Mouse (Mus musculus): ENCODE results near the gene Espn.

Espn gene

DNA sequence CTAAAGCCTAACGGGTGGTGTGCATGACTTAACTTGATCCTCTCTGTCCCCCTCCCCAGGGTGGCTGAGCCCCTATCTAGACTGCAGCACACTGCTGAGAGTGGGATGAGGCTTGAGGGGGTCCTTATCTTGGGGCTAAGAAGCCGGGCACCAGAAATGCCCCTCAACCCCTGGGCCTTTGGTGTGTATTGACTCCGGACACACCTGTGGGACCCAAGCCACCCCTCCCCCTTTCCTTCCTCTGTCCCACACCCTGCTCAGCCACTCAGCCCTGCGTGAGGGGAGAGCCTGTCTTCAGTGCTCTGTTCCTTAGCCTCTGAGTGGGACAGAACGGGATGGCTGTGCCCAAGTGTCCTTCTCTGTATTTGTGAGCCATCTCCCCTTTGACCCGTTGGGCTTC lies 55.2 kb downstream of the Espn start:
- no peak for DNase-seq (ENCODE audit: low spot score)

DNA sequence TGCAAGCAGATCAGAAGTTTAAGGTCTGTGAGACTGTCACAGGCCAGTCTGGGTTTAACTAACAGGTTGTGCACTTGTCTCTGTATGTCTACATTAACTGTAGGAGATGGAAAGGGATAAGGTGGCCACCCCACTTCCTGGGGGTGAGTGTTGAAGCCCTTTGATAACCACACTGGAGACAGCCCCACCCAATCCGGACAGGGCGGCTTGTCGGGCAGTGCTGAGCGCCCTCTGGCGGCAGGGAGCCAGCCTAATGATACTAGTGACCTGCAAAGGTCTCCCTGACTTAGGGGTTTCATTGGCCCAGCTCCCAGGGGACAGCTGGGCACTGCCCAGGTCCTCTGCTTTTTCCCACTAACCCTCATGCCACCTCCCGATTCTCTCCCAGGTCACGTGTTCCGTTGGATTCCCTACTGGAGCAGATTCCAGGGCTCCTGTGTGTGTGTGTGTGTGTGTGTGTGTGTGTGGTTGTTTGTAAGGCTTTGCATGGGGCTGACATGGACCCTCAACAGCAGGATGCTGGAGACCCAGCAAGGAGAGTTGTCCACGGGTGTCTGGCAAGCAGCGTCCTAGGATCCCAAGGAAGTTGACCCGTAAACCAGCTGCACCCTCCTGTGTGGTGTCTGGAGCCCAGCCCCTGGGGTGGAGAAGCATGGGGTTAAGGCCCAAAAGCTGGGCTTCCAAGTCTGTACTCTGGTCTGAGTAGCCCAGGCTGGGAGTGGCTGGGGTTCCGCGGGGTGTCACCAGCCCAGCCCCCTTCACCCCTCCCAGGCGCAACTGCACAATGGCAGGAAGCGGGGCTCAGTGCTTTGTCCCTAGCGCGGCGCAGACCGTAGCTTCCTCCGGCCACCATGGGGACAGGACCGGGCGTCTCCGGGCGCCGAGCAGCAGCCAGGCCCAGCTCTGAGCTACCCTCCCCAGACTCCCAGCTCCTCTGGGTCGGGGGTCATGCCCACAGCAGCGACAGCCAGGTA lies 55.9 kb downstream of the Espn start:
- peak; percentile 64 for DNase-seq (ENCODE audit: low spot score)

DNA sequence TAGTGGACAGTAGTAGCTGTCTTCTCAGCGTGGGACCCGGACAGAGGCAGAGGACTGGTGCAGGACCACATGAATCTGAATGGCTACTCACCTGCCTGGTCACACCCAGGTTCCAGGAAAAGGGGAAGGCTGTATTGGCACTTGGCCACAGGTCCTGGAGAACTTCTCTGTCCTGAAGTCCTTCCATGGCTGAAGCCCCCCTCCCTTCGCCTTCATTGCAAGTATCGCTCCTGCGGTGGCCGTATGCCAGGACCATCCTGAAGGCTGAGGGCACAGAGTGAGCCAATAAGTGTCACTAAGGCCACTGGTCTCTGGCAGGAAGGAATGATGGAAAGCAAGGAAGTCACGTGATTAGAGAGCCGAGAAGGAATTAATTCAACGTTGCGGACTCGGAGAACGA lies 57.9 kb downstream of the Espn start:
- DNase-seq (ENCODE audit: low spot score), result no peak

DNA sequence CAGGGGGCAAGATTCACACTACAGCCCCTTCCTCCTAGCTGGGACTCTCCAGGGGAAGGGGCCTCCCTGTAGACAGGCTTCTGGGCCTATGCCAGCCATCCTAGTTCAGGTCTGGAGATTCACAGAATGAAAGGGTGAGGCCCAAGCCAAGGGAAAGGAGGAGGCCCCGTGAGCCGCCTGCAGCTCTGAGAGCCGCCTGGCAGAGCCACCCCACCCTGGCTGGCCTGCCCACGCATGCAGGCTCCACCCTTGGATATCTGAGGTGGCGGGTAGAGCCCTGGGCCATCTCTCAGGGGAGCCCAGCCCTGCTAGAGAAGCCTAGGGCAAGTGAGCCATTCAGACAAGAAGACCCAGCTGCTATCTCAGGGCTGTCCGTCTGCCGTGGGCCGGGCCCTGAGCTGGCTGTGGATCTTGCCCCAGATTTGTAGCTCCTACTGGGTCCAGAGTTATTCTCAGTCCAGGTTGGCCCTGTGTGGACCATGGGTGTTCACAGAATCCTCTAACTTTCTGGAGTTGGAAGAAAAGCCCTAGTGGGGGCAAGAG lies 59.3 kb downstream of the Espn start:
- no peak for DNase-seq (ENCODE audit: low spot score)

DNA sequence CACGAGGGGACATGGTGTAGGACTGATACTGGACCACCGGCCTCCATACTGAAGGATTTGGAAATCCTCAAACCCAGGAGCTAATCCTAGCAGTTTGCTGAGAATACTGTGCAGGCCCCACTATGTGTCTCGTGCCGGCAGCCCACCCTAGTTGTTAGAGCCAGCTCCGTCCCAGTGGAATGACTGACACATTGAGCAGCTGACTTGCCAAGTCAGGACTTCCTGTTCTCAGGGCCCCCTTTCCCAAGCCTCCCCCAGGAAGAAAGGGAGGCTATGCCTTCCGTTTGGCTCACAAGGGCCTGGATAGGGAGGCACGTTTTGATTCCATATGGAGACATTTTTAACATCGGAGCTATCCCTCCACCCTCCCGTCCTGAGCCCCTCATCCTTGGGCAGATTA lies 62.0 kb downstream of the Espn start:
- DNase-seq (ENCODE audit: low spot score), result no peak

DNA sequence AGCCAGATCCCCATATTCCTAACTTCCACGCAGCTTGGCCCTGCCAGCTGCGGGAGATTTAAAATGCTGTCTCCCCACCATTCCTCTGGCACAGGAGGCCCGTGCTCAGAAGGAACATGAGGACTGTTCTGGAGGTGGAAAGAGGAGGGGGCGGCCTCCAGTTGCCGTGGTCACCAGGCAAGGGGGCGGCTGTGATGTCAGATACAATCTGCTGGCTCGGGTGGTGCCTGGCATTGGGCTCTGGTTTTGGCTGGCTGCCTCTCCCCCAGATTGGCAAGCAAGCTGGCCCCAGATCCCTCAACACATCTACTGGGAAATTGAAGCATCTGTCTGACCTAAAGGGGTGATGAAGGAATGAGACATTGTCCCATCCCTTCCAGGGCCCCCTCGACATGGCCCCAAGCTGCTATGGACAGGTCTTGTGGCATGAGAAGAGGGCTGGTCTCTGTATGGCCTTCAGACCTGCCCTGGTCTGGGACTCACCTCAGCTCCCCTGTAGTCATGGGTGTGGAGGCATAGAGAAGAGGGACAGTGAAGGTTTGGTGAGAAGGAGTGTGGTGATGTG lies 63.5 kb downstream of the Espn start:
- no peak for DNase-seq (ENCODE audit: low spot score)

DNA sequence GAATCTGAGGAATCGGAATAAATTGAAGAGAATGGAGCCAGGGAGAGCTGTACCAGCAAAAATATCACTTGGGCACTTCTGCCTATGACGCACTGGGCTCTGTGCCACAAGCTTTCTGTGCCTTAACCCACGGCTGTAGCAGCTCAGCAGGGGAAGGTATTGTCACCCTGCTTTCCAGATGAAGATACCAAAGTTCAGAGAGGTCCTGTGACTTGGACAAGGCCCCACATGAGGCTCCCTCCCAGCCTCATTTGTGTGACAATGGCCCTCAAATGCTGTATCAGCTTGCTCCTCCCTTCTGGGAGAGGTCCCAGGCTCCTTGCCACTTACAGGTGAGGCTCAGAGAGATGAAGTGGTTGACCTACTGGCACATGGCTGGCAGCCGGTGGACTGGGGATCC lies 64.0 kb downstream of the Espn start:
- no peak for DNase-seq (ENCODE audit: low spot score)

DNA sequence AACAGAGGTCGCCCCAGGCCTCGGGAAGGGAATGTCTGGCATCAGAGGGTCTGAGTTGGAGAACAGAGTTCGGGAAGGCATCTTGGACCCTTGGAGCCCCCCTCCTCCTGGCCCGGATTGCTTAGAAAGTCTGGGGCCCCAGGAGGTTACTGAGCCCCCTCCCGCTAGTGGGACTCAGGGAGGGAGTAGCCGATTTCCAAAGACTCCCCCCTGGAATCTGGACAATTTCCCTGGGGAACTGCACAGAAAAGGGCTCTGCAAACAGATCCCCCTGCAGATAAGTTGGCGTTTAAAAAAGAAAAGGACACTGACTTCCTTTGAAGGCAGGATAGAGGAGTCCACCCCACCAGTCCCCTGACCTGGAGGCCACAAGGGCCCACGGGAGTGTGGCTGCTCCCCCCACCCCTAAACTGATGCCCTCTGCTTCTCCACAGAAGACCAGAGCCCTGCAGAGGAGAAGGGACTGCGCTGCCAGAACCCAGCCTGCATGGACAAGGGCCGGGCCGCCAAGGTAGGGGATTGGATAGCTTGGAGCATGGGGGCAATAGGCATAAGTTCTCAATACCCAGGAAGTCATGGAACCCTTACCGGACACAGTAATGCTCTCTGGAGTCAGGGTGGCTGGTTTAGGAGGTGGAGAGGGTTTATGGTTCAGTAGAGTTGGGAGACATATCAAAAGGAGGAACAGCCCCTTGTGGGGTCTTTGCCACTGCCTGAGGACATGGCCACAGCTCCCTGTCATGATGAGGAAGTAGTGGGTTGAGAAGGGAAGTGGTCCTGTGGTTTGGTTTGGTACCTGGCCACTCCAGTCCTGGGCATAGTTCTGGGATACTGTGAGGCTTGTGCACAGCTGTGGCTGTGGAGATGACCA lies 64.7 kb downstream of the Espn start:
- no peak for DNase-seq (ENCODE audit: low spot score)

DNA sequence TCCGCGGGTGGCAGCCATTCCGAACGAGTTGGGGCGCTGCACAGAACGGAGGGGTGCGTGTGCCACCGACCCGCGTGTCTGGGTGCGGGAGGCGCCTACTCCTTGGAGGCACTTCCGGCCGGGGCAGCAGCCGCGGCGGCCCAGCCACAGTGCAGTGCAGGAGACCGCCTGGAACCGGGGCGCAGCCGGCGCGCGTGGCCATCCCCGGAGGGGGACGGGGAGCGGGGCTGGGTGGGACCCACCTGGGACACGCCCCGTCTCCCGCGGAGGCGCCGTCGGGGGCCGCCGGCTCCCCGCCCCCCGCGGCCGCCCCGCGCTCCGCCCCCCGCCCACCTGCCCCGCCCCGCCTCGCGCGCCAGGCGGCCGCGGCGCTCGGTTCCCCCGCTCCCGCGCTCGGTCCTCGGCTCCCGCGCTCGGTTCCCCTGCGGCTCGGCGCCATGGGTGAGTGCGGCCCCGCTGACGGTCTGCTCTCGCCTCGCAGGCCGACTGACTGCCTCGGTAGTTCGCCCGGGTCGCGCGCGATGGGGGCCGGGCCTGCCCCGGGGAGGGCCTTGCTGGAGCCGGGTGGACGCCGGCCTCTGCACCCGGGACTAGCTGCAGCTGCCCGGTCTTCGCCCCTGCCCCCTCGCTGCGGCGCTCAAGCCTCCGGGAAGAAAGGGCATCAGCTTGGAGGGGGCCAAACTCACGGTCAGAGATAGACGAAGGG lies 65.5 kb downstream of the Espn start:
- peak; percentile 76 for DNase-seq (ENCODE audit: low spot score)

DNA sequence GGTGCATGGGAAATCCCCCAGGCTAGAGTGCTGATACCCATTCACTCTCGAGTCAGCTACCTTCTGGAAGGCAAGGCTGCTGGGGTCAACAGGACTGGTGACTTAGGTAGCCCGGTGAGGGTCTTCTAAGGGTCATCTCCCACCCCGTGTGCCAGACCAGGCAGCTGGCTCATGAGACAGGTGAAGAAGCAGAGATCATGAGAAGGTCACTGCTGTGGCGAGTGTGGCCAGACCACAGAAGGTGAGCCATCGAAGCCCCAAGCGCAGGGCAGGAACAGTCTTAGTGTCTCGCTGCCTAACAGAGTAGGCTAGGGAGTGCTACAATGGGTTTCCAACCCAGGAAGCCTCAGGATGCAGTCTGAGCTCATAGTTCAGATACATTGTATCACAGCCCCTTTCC lies 67.6 kb downstream of the Espn start:
- no peak for DNase-seq (ENCODE audit: low spot score)

DNA sequence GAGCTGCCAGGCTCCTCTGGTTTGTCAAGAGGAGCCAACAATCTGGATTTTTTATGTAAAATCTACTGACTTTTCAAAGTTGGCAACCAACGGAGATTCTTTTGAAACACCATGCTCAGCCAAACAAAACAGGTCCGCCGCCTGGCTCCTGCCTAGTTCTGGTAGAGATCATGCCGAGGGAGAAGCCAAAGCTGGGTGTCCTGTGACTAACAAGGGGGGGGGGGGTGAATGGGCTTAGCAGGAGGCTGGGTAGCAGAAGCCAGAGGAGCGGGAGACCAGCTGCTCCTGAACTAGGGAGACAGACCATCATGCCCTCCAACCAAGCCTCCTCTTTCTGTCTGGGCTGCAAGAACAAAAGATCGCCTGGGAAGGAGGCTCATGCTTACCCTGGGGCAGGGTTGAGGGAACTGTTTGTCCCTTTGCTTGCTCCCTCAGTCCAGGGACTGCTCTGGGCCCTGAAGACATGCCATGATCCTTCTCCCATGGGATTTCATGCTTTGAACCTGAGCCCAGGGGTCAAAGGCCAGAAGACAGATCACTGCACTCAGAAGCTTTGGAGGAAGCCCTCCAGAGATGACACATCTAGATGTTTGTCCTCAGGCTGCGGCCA lies 68.5 kb downstream of the Espn start:
- no peak for DNase-seq (ENCODE audit: low spot score)

DNA sequence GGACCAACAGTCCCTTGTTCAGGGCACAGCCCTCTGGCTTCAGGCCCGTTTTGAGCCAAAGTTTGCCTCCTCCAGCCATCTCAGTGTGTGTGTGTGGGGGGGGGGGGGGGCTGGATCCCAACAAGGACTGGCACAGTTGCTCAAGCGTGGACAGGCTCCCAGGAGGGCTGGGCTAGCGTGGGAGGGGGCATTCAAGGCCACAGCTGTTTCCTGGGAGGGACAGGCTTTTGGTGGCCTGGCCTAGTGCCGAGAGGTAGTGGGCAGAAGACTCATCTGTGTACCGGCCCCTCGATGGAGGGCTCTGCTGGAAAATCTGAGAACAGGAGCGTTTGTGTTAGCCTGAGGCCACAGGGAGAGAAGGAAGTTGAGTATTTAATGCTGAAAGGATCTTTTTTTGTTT lies 72.2 kb downstream of the Espn start:
- DNase-seq (ENCODE audit: low spot score), result no peak

DNA sequence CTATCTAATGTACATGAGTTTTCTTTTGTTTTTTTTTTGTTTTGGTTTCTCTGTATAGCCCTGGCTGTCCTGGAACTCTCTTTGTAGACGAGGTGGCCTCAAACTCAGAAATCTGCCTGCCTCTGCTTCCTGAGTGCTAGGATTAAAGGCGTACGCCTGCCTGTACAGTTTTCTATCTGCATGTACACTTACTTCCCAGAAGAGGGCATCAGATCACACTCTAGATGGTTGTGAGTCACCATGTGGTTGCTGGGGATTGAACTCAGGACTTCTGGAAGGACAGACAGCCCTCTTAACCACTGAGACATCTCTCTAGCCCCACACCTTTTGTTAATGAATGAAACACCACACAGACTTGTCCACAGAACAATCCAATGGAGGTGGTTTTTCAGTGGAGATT lies 72.9 kb downstream of the Espn start:
- DNase-seq (ENCODE audit: low spot score), result no peak

DNA sequence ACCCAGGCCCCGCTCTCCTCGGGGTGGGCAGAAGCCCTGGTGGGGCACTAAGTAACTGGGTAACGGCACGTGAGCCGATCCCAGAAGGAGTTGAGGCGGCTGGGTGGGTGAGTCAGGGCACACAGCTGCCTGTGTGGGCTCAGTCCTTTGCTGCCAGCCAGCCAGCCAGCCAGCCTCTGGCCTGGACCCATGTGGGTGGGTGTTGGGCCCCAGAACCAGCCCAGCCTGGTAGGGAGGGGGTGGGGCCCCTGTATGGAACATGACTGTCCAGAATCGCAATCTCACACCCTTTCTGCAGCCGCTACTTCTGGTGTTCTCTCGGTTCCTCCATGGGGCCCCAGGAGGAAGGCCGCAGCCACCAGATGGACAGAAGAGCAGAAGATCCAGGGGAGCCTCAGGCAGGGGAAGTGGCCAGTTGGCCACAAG lies 74.1 kb downstream of the Espn start:
- no peak for DNase-seq (ENCODE audit: low spot score)

DNA sequence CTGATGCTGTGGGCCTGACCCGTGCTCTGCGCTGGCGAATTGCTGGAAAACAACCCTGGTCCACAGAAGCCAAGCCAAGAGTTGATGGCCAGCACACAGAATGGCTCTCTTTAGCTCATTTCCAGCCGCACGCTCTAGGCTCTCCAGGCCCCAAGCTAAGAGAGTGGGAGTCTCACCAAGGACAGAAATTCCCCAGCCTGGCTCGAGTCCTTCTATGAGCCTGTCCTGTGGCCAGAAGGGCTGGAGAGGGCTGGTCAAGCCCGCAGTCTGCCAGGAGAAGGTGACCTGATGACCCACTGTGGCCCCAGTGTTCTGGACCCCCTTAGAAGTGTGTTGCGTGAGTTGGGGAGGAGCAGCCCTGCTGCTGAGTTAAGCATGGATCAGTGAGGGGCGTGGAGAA lies 75.0 kb downstream of the Espn start:
- no peak for DNase-seq (ENCODE audit: low spot score)

DNA sequence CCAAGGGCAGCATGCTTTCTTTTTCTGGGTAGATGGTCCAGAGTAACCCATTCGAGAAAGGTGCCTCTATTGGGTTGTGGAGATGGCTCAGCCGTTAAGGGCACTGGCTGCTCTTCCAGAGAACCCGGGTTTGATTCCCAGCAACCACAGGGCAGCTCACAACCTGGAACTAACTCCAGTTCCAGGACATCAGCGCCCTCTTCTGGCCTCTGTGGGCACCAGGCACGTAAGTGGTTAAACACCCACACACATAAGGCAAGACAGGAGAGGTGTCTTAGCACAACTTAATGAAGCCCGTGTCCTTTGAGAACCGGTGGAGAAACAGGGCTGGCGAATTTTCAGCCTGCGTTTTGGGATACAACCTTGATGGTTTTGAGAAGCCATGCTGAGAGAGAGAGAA lies 77.6 kb downstream of the Espn start:
- no peak for DNase-seq (ENCODE audit: low spot score)

DNA sequence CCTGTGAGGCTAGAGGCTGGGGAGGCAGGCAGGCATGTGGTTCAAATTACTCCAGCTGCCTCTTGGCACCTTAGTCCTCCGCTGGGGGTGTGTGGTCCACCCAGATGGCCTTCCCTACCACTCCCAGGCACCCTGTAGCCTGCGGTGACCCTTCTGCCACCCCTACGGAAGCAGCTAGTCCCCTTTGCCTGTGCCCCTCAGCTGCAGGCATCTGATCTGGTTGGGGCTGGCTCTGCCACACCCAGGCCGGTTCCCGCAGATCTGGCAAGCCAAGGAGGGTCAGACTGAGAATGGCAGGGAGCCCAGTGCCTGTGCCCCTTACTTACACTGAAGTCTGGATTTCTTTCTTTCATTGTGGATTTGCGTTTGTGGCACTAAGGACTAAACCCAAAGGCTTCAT lies 78.5 kb downstream of the Espn start:
- DNase-seq (ENCODE audit: low spot score), result no peak

DNA sequence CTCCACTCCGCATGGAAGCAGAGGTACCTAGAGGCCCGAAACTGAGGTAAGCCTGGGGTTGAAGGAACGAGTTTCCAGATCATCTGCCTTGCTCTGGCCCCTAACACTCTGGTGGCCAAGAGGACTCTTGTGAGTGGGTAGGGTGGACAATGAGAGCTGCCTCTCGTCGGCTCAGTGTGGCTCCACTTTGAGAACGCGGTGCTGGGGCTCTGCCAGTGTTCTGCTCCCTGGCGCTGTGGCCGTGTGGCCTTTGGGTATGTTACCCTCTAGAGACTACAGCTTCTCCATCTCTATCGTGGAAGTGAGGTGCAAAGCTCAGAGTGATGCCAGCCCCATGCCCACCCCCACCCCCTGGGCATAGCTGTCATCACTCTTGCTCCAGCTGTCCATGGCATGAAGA lies 79.5 kb downstream of the Espn start:
- no peak for DNase-seq (ENCODE audit: low spot score)

DNA sequence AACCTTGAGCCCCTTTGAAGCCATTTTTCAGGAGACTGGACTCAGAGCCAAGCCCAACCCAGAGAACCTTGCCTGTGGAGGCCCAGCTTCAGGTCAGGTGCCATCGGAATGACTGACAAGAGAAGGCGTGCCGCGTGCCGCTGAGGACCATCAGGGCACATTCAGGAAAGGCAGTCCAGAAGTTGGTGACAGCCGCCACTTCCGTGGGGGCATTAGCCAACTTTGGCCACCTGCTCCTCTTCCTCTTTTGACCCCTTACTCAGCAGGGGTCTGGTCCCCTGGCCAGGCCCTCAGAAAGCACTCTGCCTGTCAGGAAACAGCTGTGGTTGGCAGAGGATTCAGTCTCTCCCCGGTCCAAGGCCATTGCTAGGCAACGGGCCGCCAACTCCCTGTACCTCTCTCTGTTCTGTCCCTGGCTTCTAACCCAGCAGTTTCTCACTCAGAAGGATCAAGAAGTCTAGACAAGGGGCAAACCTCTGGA lies 80.0 kb downstream of the Espn start, which contains the start of gene Plekhg5:
TSS of gene Plekhg5 (plus strand) at position 378 of the 481 bp plus-strand sequence.
- DNase-seq (ENCODE audit: low spot score), result no peak

DNA sequence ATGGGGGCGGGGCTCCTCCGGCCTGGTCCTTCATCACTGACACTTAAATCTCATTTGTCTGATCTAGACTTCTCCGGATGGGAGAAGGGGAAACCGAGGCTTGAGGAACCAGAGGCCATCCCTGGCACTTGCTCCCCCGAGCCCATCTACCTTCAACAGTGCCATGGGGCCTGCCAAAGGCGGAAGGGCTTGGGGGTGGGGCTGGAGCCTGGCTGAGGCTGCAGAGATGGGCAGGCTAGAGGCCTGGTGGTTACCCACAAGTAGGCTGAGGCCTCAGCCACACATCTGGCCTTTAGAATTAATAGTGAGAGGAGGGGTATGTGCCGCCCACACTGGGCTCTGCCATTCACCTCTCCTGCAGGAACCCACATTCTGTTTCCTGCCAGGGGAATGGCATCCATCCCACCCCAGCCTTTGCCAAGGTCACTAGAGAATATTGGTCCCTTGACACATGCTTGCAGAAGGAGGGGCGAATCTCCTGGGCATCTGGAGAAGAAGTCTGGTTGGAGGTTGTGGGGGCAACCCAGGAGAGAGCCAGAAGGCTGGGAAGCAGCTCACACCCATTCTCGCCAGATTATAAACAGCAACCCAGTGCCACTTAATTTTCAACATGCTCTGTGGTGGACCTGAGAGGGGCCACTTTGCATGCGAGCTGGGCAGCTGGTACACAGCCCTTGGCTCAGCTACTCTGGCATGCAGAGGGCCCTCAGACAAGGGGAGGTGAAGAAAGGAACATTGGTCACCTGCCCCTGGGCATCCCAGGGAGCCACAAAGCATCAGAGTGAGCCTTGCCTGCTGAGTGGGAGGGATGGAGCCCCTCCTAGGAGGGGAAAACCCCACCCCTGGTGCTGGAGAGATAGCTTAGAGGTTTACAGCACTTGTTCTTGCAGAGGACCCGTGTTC lies 81.4 kb downstream of the Espn start:
- no peak for DNase-seq (ENCODE audit: low spot score)
